Mouse (Mus musculus) neural tube, embryonic 14.5 days (tissue): ENCODE data around the gene Slc29a3. TPM values are rescaled to one million over a fixed set of nuclear protein-coding genes. Genes with fewer than 3 reads are reported as not detected.

Source experiments
- ATAC-seq: fragments of 200-750 bp; cut with Nextera tagmentation; 2 replicates; pipeline ENCODE4 v1.8.0; 2017; ENCODE audit warnings: low read depth, mild to moderate bottlenecking, moderate TSS enrichment, moderate library complexity
- H3K27ac ChIP-seq: fragments of 300-500 bp; sonication (generic); 2 replicates; pipeline ENCODE4 v1.5.1; 2014; ENCODE audit warnings: low read depth, mild to moderate bottlenecking, control low read depth, low read length, moderate library complexity, mixed read lengths
- H3K27me3 ChIP-seq: fragments of 300-500 bp; sonication (generic); 2 replicates; pipeline ENCODE4 v1.6.1; 2014; ENCODE audit warnings: low read length; ENCODE audit not compliant: control insufficient read depth, insufficient read depth
- H3K36me3 ChIP-seq: fragments of 300-500 bp; sonication (generic); 2 replicates; pipeline ENCODE4 v1.6.1; 2014; ENCODE audit warnings: low read length, mixed read lengths; ENCODE audit not compliant: control insufficient read depth, insufficient read depth
- H3K4me1 ChIP-seq: fragments of 300-500 bp; sonication (generic); 2 replicates; pipeline ENCODE4 v1.6.1; 2014; ENCODE audit warnings: low read length; ENCODE audit not compliant: control insufficient read depth, insufficient read depth
- H3K4me2 ChIP-seq: fragments of 300-500 bp; sonication (generic); 2 replicates; pipeline ENCODE4 v1.6.1; 2014; ENCODE audit warnings: mild to moderate bottlenecking, low read depth, low read length, control low read depth
- H3K4me3 ChIP-seq: fragments of 300-500 bp; sonication (generic); 2 replicates; pipeline ENCODE4 v1.5.1; 2014; ENCODE audit warnings: low read depth, low read length, control low read depth, mixed read lengths
- H3K9ac ChIP-seq: fragments of 300-500 bp; sonication (generic); replicated peaks from 2 replicates; pipeline ENCODE4 v1.6.1; 2014; ENCODE audit warnings: low read depth, mild to moderate bottlenecking, control low read depth, low read length, mixed read lengths
- H3K9me3 ChIP-seq: fragments of 300-500 bp; sonication (generic); 2 replicates; pipeline ENCODE4 v1.6.1; 2016; ENCODE audit warnings: low read length; ENCODE audit not compliant: control insufficient read depth
- WGBS: fragments of 180-500 bp; shearing (Covaris S2); extraction: QIAGEN DNeasy Blood & Tissue Kit; methylation state at CpG from one replicate; pipeline ENCODE4 v1.1.7; 2014; 5-methylcytosine and 5-hydroxymethylcytosine counted together
- polyA plus RNA-seq: library from polyadenylated mRNA; unstranded; fragments of >200 nt; fragmentation: Nextera tagmentation; extraction: Ambion mirVana; gene quantifications from 2 replicates; pipeline ENCODE4 v1.2.1, GENCODE M21; 2014

Gene Slc29a3
- polyA plus RNA-seq, 1 experiment from 2014 or later, result 9.5 TPM

DNA sequence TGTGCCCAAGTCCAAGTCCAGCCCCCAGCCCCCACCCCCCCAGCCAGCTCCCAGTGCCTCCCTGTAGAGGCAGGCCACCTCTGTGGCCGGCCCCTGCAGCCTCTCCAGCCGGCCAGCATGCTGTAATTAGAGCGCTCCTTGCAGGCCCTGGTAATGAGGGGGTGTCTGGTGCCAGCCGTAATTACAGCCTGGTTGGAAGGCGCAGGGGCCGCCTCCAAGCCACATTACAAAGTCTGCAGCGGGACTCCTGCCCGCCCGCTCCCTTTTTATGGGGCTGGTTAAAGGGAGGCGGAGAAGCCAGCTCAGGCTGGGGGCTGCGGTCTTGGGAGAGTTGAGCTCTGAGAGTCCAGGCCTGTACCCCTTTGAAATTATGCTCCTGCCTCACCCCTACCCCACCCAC lies 41.8 kb upstream of the Slc29a3 start:
- Histone ChIP-seq H3K27ac (no peak overlapping the region), H3K36me3 (no peaks in the 10 kb centered on the region), H3K9me3 (no peaks in the 10 kb centered on the region), H3K4me3 (no peak overlapping the region), H3K4me1 (0 out of 2 replicates have a peak, but pooled peaks cover 3% of the 10 kb centered on the region), H3K9ac (no peak overlapping the region), H3K27me3 (no peaks in the 10 kb centered on the region), H3K4me2 (no peak overlapping the region)
- 0 out of 2 replicates have a peak, but pooled peaks have one; percentile 18 for ATAC-seq
- 16% methylated on average over 11 of the region's 11 CpGs for WGBS

DNA sequence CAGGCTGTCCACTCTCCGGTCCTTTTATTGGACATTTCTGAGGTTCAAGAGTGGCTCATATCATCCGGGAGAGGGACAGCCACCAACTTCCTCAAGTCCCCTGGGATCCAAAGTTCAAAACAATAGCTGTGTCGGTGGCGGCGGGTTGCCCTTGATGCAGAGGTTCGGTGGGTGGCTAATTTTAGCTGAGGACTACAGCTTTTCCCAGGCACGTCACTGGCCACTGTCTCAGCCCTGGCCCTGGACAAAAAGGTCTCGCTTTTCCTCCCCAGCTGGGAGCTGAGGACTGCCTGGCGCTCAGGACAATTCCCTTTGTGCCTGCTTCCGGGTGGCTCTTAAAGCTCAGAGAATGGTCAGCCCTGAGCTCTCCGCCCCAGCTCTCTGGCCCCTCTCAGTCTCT lies 40.2 kb upstream of the Slc29a3 start:
- no peak overlapping the region for H3K9ac ChIP-seq
- H3K4me3 ChIP-seq, result no peak overlapping the region
- no peak overlapping the region for H3K27ac ChIP-seq
- H3K4me1 ChIP-seq, result 0 out of 2 replicates have a peak, but pooled peaks cover 3% of the 10 kb centered on the region
- no peaks in the 10 kb centered on the region for H3K27me3 ChIP-seq
- 11% methylated on average over 11 of the region's 11 CpGs for WGBS
- no peak overlapping the region for H3K4me2 ChIP-seq
- no peaks in the 10 kb centered on the region for H3K9me3 ChIP-seq
- ATAC-seq, result no peak
- no peaks in the 10 kb centered on the region for H3K36me3 ChIP-seq

GRCm38 (mm10) chr10:60792365-60792764 lies 39.8 kb upstream of the Slc29a3 start:
- no peak overlapping the region for H3K4me3 ChIP-seq
- H3K36me3 ChIP-seq, result no peaks in the 10 kb centered on the region
- no peak for ATAC-seq
- no peak overlapping the region for H3K4me2 ChIP-seq
- H3K9ac ChIP-seq, result no peak overlapping the region
- 34% methylated on average over 10 of the region's 10 CpGs for WGBS
- no peak overlapping the region for H3K27ac ChIP-seq
- H3K4me1 ChIP-seq, result 0 out of 2 replicates have a peak, but pooled peaks cover 3% of the 10 kb centered on the region
- H3K9me3 ChIP-seq, result no peaks in the 10 kb centered on the region
- H3K27me3 ChIP-seq, result no peaks in the 10 kb centered on the region

- H3K9ac ChIP-seq, result no peak overlapping the region
- H3K36me3 ChIP-seq, result no peaks in the 10 kb centered on the region
- 0 out of 2 replicates have a peak, but pooled peaks cover 3% of the 10 kb centered on the region for H3K4me1 ChIP-seq
- no peaks in the 10 kb centered on the region for H3K27me3 ChIP-seq
- H3K4me3 ChIP-seq, result no peak overlapping the region
- WGBS, result 89% methylated on average over 6 of the region's 6 CpGs
- no peak overlapping the region for H3K4me2 ChIP-seq
- no peaks in the 10 kb centered on the region for H3K9me3 ChIP-seq
- H3K27ac ChIP-seq, result no peak overlapping the region
- ATAC-seq, result no peak
Observed at GRCm38 (mm10) chr10:60790912-60791311, 38.3 kb upstream of the Slc29a3 start.

DNA sequence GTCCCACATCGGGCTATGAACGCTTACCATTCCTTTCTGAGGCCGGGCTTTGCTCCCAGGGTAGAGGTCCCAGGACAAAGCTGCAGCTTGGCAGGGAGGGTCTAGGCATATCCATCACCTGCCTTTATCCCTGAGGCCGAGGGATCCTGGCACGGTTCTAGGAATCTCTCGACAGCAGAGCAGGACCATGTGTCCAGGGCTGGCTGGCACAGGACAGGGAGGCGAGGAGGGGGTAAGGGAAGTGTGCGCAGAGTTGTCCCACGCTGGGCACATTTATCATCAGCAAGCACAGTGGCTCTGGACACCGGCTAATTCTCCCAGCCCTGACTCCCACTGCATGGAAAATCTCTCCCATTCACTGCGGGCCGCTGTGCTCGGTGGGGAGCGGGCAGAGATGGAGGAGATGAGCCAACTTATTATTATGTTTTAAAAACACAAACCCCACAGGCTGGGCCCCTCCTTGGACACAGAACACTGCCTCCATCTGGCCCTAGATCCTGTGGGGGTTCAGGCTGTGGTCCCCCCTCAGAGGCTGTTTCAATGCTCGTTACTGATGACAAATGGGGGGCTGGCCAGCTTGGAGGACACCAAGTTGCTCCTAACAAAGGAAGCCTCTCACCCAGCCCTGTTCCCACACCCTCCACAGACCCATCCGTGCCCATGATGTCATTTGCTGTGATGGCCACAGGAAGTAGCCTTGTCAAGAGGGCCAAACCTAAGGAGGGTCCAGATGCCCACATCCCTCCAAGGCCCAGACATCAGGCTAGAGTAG lies 34.9 kb upstream of the Slc29a3 start:
- no peak overlapping the region for H3K4me3 ChIP-seq
- H3K9ac ChIP-seq, result no peak overlapping the region
- H3K27ac ChIP-seq, result no peak overlapping the region
- H3K4me2 ChIP-seq, result no peak overlapping the region
- peak; percentile 75 for ATAC-seq
- 44% methylated on average over 16 of the region's 16 CpGs for WGBS
- no peaks in the 10 kb centered on the region for H3K9me3 ChIP-seq
- H3K36me3 ChIP-seq, result no peaks in the 10 kb centered on the region
- H3K4me1 ChIP-seq, result no peaks in the 10 kb centered on the region
- no peaks in the 10 kb centered on the region for H3K27me3 ChIP-seq

- no peak for ATAC-seq
- 22% methylated on average over 2 of the region's 2 CpGs for WGBS
- 0 out of 2 replicates have a peak, but pooled peaks cover 2% of the 10 kb centered on the region for H3K4me1 ChIP-seq
- H3K27ac ChIP-seq, result no peak overlapping the region
- H3K9me3 ChIP-seq, result no peaks in the 10 kb centered on the region
- no peaks in the 10 kb centered on the region for H3K27me3 ChIP-seq
- no peak overlapping the region for H3K4me2 ChIP-seq
- no peaks in the 10 kb centered on the region for H3K36me3 ChIP-seq
- H3K4me3 ChIP-seq, result no peak overlapping the region
- no peak overlapping the region for H3K9ac ChIP-seq
Observed at GRCm38 (mm10) chr10:60783608-60784007, 31.0 kb upstream of the Slc29a3 start.

- Histone ChIP-seq H3K36me3 (no peaks in the 10 kb centered on the region), H3K27ac (no peak overlapping the region), H3K27me3 (no peaks in the 10 kb centered on the region), H3K9ac (no peak overlapping the region), H3K4me3 (no peak overlapping the region), H3K4me2 (no peak overlapping the region; the same call in 1 of the 2 replicates), H3K9me3 (no peaks in the 10 kb centered on the region), H3K4me1 (0 out of 2 replicates have a peak, but pooled peaks cover 2% of the 10 kb centered on the region)
- 8% methylated on average over 9 of the region's 9 CpGs for WGBS
- ATAC-seq, result peak; percentile 58
Observed at GRCm38 (mm10) chr10:60779628-60780027, 27.0 kb upstream of the Slc29a3 start.

GRCm38 (mm10) chr10:60778542-60778941 lies 25.9 kb upstream of the Slc29a3 start:
- H3K27me3 ChIP-seq, result no peaks in the 10 kb centered on the region
- no peaks in the 10 kb centered on the region for H3K36me3 ChIP-seq
- peak; percentile 41 for ATAC-seq
- H3K27ac ChIP-seq, result no peak overlapping the region
- WGBS, result 66% methylated on average over 12 of the region's 12 CpGs
- H3K4me2 ChIP-seq, result no peak overlapping the region
- no peak overlapping the region for H3K4me3 ChIP-seq
- H3K4me1 ChIP-seq, result 0 out of 2 replicates have a peak, but pooled peaks cover 2% of the 10 kb centered on the region
- no peaks in the 10 kb centered on the region for H3K9me3 ChIP-seq
- no peak overlapping the region for H3K9ac ChIP-seq

GRCm38 (mm10) chr10:60775473-60775872 lies 22.9 kb upstream of the Slc29a3 start:
- H3K4me3 ChIP-seq, result no peak overlapping the region
- 0 out of 2 replicates have a peak, but pooled peaks cover 2% of the 10 kb centered on the region for H3K4me1 ChIP-seq
- ATAC-seq, result no peak
- H3K27ac ChIP-seq, result no peak overlapping the region
- WGBS, result 82% methylated on average over 6 of the region's 6 CpGs
- no peak overlapping the region for H3K4me2 ChIP-seq
- H3K9me3 ChIP-seq, result no peaks in the 10 kb centered on the region
- H3K36me3 ChIP-seq, result no peaks in the 10 kb centered on the region
- no peaks in the 10 kb centered on the region for H3K27me3 ChIP-seq
- H3K9ac ChIP-seq, result no peak overlapping the region
